Mouse (Mus musculus) right cerebral cortex, postnatal 36 days (tissue): ENCODE measurements around the gene Fam107b.
"Not testable (repeated sequence)": the region's sequence is repeated elsewhere in the genome, so short reads cannot be mapped to it uniquely, and the experiment has no call there.

Experiments
- DNase-seq, 2 experiments: peaks; one replicate each; pipeline ENCODE4 v3.0.0; 2022; ENCODE audit warnings: low spot score in 2 of 2, mixed read lengths in 1 of 2

Gene Fam107b

DNA sequence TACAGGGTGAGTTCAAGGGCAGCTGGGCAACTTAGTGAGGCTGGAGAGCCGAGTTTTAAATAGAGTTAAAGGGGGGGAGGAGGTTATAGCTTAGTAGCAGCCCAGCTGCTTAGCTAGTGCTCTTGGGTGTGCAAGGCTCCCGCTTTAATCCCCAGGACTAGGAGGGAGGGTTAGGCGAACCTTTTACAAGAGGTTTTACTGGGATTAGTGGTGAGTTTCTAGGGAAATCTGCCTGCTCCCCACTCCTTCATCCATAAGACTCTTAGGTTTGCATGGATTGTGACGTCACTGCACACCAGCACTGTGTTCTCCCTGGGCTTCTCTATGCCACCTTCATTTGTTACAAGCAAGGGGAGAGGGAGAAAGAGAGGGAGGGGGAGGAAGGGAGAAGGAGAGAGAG lies 88.6 kb downstream of the Fam107b start:
- no peak for DNase-seq

DNA sequence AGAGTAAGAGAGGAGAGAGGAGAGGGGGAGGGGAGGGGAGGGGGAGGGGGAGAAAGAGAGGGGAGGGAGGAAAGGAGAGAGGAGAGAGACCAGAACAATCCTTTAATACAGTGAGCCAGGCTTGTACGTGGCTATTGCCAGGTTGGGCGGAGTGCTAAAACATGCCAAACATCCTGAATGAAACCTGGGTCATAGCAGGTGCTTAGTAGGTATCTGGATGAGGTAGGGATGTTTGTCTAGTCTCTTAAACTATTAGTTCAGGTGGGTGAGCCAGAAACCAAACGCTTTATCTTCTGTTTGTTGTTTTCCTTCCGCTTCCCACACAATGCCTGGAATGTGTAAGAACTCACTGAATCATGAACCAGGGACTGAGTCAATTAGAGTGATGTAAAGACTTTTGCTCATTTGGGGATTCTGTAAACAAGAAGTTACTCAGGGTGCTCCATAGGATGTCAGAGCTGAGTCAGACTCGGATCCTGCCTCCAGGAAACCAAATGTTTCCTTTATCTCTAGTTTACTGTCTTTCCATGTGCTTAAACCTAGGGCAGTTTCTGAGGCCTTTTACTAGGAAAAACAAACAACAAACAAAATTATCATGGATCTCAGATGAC lies 89.1 kb downstream of the Fam107b start:
- DNase-seq, result no peak

DNA sequence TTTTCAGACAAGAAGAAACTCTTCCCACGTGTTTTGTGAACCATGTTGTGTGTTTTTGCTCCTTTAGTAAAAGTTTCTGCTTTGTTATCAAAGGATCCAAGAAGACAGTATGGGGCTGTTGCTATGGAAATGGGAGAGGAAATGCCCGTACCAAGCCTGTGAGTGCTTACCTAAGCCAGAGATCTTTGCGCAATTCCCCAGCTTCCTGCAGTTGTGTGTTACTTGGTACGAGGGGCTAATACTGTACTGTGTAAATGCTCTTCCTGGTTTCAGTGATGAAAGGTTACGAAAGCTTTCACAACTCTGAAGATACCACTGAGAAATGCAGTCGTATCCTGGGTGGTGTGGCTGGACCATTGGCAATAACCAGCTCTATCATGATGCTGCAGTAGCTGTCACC lies 93.8 kb downstream of the Fam107b start:
- no peak for DNase-seq

DNA sequence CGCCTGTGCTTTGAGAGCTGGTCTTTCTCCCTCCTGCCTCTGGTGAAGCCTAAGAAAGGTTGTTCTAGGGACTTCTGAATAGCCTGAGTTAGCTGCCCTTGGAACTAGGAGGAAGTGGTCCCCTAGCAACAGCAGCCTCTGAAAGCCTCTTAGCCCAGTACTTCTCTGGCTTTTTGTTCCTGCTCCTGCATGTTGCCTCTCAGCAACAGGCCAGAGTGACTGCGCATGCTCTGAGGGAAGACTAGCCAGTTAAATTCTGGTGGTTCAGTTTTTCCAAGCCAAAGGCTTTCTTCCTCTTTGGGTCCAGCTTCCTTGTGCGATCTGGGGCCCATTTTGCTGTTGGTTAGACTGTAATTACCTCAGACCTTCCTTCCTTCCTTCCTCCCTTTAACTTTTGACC lies 98.4 kb downstream of the Fam107b start:
- peak; percentile 31 to 45 for DNase-seq

DNA sequence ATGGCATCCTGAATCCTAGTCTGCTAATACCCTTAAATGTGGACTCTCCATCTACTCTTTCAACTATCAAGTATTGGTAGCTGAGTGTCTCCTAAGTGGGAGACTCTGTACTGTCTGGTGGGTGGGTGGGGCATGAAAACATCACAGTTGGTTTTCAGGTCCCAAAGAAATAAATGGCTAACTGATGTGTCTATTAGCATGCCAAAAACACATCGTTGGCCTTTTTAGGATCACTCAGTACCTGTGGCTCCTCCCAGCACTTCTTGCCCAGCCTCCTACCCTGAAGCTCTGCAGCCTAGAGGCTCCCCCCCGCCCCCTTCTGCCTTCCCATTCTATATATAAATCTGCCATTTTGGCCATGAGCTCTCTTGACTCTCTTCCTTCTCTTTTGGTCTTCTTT lies 99.4 kb downstream of the Fam107b start:
- no peak for DNase-seq

DNA sequence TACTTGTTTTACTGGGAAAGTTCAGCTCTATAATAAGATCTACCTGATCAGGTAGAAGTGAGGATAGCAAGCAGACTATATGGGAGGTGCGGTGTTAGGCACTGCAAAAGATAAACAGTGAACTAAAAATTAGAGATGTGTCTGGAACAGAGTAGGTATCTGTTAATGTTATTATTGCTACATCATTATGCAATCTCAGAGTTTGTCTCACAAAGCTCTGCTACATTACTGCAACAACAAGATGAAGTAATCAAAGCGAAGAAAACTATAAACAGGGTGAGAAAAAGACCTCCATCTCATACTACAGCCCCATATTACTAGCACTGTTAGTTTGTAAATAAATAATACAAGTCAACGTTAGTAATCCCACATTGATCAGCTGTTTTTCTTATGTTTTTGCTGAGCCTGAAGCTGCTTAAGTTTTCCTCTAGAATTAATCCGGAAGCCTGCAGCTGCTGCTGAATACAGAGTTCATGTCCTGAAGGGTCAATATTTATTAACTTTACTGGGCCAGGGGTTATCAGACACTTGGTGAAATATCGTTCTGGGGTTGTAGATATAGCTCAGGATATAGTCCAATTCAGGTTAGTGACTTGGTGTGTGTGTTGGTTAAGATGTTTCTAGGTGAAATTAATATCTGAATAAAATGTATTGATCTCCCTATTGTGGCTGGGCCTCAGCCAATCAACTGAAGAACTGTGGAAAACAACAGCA lies 102.5 kb downstream of the Fam107b start:
- no peak for DNase-seq

DNA sequence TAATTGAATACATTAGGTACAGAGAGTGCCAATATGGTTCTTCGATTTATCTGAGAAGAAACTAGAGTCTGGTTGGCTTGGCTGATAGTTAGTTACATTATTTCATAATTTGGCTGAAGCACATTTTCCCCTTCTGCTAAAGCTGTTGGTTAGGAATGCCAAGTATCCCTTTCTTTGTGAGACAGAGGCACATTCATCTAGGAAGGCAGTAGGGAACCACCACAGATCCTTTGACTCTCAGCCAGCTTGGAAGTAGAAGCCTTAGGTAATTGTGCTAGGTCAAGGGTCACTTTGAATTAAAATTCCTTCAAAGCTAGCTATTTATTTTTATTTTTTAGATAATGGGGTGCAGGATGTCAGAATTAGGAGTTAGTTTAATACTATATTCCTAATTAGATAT lies 105.2 kb downstream of the Fam107b start:
- no peak for DNase-seq

DNA sequence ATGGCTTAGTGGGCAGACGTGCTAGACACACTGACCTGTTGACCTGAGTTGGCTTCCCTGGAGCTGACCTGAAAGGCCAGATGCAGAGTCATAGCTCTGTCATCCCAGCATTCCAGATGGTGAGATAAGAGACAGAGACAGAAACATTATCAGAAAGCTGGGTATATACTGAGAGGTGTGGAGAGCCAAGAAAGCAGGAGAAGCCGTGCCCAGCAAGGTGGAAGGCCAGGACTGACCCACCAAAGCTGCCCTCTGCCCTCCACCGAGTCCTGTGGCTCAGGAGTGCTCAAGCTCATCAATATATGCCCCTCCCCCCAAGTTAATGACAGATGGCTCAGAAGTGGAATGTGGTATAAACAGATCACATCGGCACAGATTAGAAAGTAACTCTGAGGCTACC lies 112.4 kb downstream of the Fam107b start:
- DNase-seq, result no peak

DNA sequence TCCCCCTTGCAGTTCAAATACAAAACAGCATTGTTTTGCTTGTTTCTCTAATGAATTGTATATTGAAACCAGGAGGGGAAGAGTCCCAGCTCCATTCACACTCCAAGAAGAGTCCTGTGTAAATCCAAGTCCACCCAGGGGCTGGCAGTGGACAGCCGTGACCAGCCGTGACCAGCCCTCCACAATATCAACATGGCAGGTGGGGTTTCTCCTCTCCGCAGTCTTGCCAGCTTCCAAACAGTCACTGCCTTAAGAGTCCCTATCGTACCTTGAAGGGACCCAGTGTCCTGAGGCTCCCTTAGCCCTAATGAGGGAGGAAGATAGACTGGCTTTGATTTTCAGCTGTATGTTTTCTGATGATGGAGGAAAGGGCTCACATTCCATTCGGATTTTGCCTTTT lies 113.1 kb downstream of the Fam107b start:
- DNase-seq, result no peak

DNA sequence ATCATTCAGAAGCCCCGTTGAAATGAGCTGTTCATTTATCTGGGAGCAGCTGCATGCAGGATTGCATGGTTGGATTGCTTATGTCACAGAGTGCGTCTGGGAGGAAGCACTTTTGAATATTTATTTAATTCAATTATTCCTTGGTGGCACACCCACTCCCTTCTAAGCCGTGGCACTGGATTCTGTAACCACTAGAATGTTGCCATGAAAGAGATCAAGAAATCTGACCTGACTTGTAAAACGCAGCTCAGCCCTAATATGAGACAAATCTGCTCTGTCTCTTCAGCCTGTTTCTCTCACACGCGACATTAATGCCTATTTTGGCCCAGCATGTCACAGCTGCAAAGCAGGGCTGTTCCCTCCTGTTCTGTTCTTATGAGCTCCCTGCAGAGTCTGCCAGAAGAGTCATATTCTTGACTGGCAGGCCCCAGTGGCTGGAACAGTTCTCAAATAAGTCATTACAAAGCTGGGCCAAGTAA lies 113.5 kb downstream of the Fam107b start:
- no peak for DNase-seq

DNA sequence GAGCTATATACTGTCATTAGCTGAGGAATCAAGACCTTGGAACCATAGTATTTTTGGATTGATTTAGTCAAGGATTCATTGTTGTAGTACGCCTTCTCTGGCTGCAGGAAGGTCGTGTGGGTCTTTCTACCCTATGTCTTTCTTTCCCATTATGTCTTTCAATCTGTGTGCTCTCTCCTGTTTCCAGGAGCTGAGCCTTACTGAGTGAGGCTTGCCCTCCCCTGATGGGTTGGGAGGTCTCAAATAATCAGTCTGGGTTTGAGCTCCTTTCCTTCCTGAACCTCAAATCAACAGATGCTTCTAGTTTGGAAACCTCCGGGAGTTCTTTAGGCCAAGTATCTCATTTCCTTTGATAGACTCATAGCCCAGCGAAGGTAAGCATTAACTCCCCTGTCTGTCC lies 119.9 kb downstream of the Fam107b start:
- no peak for DNase-seq

DNA sequence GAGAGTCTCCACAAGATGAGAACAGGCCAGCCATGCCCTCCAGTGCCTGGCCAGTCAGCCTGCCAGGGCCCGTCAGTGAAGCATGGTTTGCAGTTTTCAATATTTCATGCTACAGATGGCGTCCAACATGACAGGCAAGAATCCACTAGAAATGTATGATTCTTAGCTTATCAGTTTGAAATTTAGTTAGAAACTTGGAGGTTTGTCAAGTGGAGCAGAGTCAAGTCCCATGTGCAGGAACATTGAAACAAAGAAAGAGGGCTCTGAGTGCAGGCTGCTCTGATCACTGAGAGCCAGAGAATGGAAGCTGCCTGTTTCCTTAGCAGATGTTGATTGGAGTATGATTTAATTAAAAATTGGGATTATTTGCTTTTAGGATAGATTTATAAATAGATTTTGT lies 122.5 kb downstream of the Fam107b start:
- no peak for DNase-seq

DNA sequence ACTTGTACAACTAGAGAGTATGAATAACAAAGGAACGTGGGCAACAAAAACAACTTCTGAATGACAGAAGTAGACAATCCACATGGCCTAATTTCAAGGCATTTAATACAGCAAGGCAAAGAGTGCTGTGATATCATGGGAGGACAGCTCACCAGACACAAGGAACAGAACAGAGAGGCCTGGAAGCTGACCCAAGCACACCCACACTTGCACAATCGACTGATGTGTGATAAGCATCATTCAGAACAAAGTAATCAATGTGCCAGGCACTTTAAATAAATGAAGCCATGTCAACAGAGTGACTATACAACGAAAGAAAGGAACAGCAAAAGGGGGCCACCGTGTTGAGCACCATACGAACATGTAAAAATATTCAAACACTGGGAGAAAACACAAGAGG lies 125.6 kb downstream of the Fam107b start:
- DNase-seq, result no peak

DNA sequence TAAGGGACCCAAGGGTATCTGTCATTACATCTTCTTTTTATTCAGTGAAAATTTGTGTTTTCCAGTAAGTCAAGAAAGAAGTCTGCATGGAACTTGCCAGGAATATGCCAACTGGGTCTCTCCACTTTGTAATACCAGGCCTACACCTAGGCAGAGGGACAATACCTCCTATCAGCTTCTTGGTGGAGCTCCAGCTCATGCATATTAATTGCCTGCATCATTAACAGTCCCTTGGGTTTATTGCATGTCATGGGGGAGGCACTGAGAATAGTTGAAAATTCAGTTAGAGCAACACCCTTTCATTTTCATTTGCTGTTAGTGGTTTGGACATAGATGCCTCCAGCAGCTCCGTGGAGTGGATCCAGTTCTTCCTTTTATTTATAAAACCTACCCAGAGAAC lies 130.1 kb downstream of the Fam107b start:
- DNase-seq, result no peak

DNA sequence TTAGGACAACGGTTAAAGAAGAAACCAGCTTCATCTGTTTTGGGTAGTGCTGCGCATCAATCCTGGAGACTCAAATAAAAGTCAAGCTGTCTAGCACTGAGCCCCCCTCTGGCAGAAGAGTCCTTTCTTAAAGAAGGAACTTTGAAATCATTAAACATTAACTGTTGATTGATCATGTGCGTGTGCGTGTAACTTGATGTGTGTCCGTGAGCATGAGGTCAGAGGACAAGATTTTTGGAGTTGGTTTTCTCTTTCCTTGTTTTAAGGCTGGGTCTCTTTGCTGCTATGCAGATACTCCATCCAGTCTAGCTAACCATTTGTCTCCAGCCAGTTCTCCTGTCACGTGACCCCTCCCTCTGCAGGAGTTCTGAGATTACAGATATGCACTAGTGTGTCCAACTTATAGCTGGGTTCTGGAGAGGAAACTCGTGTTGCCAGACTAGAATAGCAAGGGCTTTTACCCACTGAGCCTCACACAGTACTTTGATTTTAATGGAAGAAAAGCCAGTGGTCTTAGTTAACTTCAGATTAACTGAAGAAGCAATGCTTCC lies 132.4 kb downstream of the Fam107b start:
- DNase-seq, result no peak

DNA sequence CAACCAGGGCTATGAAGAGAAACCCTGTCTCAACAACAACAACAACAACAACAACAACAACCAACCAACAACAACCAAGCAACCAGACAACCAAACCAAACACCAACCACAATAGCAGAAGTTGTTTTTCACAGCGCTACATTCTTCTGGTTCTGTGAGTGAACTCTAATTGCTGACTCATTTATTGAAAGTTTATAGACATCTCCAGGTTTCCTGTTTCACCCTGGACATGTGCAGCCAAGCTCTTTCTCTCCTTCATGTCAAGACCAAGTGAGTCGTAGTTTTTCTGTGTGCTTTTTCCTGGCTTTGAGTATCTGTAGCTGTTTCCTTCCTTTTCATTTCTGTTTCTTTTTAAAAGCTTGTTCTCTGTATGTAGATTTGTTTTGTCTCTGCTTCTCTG lies 133.5 kb downstream of the Fam107b start:
- DNase-seq, result no peak

DNA sequence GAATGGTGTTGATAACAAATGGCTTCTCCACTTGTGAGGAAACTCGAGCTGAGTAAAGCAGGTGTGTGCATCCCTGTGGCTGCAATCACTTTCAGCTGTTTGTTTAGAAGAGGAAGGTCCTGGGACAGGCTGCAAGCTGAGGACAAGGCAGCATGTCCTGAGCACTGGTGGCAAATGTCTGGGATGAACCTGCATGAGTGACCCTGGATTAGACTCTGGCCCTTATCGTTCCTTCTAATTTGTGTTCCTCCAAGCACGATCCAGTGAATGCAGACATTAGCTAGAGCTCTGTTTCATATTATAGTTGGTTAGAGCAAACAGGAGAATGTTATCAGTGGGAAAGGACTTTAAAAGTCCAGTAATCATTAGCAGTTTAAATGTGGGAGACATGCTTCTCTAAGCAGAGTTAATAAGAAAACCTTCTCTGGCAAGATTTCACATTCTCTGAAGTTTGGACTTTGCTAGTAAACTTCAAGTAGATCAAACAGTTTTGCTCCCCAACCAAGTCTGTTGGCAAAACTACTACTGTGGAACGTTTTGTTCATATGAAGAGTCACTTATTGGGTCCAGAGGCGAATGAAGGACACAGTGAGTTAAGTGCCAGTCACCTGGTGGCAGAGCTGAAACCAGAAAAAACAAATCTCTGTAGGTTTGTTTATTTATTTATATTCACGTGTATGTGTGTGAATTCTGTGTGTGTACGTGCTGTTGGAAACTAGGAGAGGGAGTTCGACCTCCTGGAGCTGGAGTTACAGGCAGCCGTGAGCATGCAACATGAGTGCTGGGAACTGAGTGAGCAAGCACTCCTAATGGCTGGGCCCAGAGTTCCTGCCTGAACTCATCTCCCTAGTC lies 134.2 kb downstream of the Fam107b start:
- no peak for DNase-seq

DNA sequence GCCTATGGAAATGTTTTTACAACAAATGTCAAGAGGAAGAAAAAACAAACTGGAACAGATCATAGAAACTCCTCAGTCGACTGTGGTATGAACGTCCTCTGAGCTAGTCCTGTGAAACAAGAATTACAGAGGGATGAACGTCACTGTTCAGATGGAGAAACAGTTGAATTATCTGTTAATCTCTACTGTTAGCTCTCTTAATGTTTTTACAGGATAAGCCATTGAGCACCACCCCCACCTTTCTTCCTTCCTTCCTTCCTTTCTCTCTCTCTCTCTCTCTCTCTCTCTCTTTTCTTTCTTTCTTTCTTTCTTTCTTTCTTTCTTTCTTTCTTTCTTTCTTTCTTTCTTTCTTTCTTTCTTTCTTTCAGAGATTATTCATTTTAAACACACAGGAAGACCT lies 135.0 kb downstream of the Fam107b start:
- not testable (repeated sequence) for DNase-seq

DNA sequence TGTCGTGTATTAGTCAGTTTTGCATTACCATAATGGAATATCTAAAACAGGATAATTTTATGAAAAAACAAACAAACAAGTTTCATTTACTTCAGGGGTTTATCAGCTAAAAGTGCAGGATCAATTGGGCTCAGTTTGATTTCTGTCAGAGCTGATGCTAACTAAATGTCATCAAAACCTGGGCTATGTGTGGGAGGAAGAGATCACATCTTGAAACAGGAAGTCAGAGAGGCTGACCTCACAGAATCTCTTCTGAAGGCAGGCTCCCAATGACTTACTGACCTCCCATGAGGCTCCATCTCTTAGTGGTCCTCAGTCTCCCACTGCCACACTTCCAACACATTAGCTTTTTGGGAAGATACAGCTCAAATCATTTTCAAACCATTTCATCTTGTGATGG lies 136.9 kb downstream of the Fam107b start:
- DNase-seq, result no peak

DNA sequence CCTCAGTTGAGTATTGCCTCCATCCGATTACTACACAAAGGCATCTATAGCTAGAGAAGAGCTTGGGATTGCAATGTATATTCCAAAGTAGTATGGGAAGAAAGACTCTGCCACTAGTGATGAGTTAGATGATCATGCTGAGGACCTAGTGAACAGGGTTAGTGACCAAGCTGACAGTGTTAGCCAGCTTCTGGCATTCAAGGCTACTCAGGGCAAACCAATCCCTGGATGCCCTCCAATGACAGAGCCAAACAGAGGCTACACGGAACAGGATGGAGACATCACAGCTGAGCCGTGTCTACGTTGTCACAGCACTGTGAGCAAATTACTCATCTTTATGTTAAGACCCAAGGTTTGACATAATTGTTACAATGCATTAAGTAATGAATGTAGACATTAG lies 138.3 kb downstream of the Fam107b start:
- DNase-seq, result no peak

DNA sequence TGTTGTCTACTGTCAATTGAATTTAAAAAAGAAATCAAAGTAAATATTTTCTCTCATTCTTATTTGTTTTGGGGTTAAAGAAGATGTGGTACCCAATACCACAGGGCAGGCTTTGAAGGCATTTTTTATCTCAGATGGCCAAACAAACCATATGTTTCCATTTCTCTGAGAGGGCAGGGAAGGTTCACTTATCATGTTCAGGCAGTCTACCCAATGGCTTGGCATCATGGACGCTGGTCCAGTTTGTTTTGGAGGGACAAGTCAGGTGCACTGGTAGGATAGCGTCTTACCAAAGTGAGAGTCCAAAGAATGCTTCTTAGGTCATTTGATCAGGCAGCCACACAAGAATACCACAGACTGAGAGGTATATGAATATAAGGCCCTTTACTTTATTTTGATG lies 139.6 kb downstream of the Fam107b start:
- no peak for DNase-seq

DNA sequence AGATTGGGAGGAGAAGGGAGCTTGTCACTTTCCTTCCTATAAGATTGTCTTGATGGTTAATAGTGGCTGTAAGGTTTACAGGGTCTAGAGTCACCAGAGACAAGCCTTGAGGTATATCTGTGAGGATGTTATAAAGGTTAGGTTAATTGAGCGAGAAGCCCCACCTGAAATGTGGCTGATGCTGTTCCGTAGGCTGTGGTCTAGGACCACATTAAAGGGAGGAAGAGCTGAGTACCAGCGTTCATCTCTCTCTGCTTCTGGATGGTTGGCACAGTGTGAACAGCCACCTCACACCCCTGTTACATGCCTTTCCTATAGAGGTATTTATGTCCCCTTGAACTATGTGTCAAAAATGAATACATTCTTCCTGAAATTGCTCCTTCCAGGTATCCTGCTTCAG lies 140.2 kb downstream of the Fam107b start:
- DNase-seq, result no peak
